Mouse (Mus musculus): ENCODE measurements around the gene Med20. TPM values are rescaled to one million over a fixed set of nuclear protein-coding genes. Genes with fewer than 3 reads are reported as not detected.
A peak's percentile ranks its signal among the peaks of the same experiment; 100 is the strongest.

Med20 gene
- polyA plus RNA-seq, 1 experiment = not detected

- no peak overlapping the region for H3K4me3 ChIP-seq (ENCODE audit: insufficient read depth, low read depth, low read length)
- TF ChIP-seq POLR2A (IDR thresholded peaks at IDR 0.05; ENCODE audit: insufficient read depth, low read depth, low read length) (no peak), CTCF (IDR thresholded peaks at IDR 0.05; ENCODE audit: insufficient read depth, low read depth, low read length) (no peak)
- H3K27ac ChIP-seq (ENCODE audit: insufficient read depth, low read depth, low read length) = no peak overlapping the region
- H3K4me1 ChIP-seq (ENCODE audit: control insufficient read depth, insufficient read depth, low read length) = peaks cover 16% of the 10 kb centered on the region
- 84% methylated on average over 13 of the region's 13 CpGs for WGBS
Measured at GRCm38 (mm10) chr17:47600601-47601388, 10.6 kb upstream of the Med20 start.

GRCm38 (mm10) chr17:47601389-47601755 is 10.0 kb upstream of the Med20 start:
- WGBS = 92% methylated on average over 10 of the region's 10 CpGs
- Histone ChIP-seq H3K27ac (ENCODE audit: insufficient read depth, low read depth, low read length) (no peak overlapping the region), H3K4me1 (ENCODE audit: control insufficient read depth, insufficient read depth, low read length) (peaks cover 10% of the 10 kb centered on the region), H3K4me3 (ENCODE audit: insufficient read depth, low read depth, low read length) (no peak overlapping the region)
- TF ChIP-seq CTCF (IDR thresholded peaks at IDR 0.05; ENCODE audit: insufficient read depth, low read depth, low read length) (no peak), POLR2A (IDR thresholded peaks at IDR 0.05; ENCODE audit: insufficient read depth, low read depth, low read length) (no peak)

GRCm38 (mm10) chr17:47602289-47602688 is 9.1 kb upstream of the Med20 start:
- TF ChIP-seq POLR2A (IDR thresholded peaks at IDR 0.05; ENCODE audit: insufficient read depth, low read depth, low read length) (no peak), CTCF (IDR thresholded peaks at IDR 0.05; ENCODE audit: insufficient read depth, low read depth, low read length) (no peak)
- Histone ChIP-seq H3K4me3 (ENCODE audit: insufficient read depth, low read depth, low read length) (no peak overlapping the region), H3K4me1 (ENCODE audit: control insufficient read depth, insufficient read depth, low read length) (peaks cover 8% of the 10 kb centered on the region), H3K27ac (ENCODE audit: insufficient read depth, low read depth, low read length) (no peak overlapping the region)
- 93% methylated on average over 11 of the region's 11 CpGs for WGBS

DNA sequence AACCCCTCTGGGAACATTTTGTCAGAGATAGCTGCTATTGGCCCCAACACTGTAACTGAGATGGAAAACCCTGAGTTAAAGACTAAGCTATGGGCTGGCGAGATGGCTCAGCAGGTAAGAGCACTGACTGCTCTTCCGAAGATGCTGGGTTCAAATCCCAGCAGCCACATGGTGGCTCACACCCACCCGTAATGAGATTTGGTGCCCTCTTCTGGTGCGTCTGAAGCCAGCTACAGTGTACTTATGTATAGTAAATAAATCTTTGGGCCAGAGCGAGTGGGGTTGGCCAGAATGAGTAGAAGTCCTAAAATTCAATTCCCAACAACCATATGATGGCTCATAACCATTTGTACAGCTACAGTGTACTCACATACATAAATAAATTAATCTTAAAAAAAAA is 5.2 kb upstream of the Med20 start:
- 66% methylated on average over 5 of the region's 5 CpGs for WGBS
- H3K4me3 ChIP-seq (ENCODE audit: insufficient read depth, low read depth, low read length) = no peak overlapping the region
- H3K27ac ChIP-seq (ENCODE audit: insufficient read depth, low read depth, low read length) = no peak overlapping the region
- no peaks in the 10 kb centered on the region for H3K4me1 ChIP-seq (ENCODE audit: control insufficient read depth, insufficient read depth, low read length)
- no peak for TF ChIP-seq POLR2A (IDR thresholded peaks at IDR 0.05; ENCODE audit: insufficient read depth, low read depth, low read length)
- TF ChIP-seq CTCF (IDR thresholded peaks at IDR 0.05; ENCODE audit: insufficient read depth, low read depth, low read length) = no peak

DNA sequence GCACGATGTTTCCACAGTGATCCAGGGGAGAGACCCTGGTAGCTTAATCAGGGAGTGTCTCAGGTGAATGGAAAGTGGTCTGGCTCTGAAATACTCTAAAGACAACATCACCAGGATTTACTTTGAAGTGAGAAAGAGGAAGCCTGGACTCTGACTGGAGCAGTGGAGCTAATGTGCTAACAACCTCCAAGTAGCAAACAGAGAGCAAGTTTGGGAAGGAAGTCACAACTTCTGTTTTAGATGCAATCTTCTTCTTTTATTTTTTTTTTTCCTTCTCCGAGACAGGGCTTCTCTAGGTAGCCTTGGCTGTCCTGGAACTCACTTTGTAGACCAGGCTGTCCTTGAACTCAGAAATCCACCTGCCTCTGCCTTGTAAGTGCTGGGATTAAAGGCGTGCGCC is 2.2 kb upstream of the Med20 start:
- H3K4me1 ChIP-seq (ENCODE audit: control insufficient read depth, insufficient read depth, low read length) = peaks cover 10% of the 10 kb centered on the region
- no peak overlapping the region for H3K27ac ChIP-seq (ENCODE audit: insufficient read depth, low read depth, low read length)
- no peak overlapping the region for H3K4me3 ChIP-seq (ENCODE audit: insufficient read depth, low read depth, low read length)
- TF ChIP-seq CTCF (IDR thresholded peaks at IDR 0.05; ENCODE audit: insufficient read depth, low read depth, low read length) (no peak), POLR2A (IDR thresholded peaks at IDR 0.05; ENCODE audit: insufficient read depth, low read depth, low read length) (no peak)
- 94% methylated on average over 4 of the region's 4 CpGs for WGBS

DNA sequence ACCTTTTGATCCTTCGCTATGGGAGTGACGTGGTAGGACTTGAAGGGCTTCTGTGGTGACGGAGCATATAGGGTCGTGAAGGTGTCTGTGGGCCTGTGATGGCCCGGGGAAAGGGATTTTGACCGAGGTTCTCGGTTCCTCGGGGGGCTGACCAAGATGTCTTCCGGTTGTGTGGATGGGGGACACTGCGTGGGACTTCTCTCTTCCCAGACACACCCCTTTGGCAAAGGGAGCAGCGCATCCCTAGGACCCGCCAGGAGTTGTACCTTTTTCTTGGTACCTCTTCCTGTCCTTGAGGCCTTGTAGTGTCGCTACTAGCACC is 240 bp downstream of the Med20 start:
- Histone ChIP-seq H3K27ac (ENCODE audit: insufficient read depth, low read depth, low read length) (no peak overlapping the region), H3K4me1 (ENCODE audit: control insufficient read depth, insufficient read depth, low read length) (peaks cover 10% of the 10 kb centered on the region), H3K4me3 (ENCODE audit: insufficient read depth, low read depth, low read length) (peak overlapping the region; percentile 67)
- TF ChIP-seq CTCF (IDR thresholded peaks at IDR 0.05; ENCODE audit: insufficient read depth, low read depth, low read length) (no peak), POLR2A (IDR thresholded peaks at IDR 0.05; ENCODE audit: insufficient read depth, low read depth, low read length) (no peak; the same call in 1 of the 2 replicates)
- WGBS = under 1% methylated on average over 13 of the region's 13 CpGs

GRCm38 (mm10) chr17:47614018-47614417 is 2.6 kb downstream of the Med20 start:
- no peak overlapping the region for H3K27ac ChIP-seq (ENCODE audit: insufficient read depth, low read depth, low read length)
- no peak for TF ChIP-seq CTCF (IDR thresholded peaks at IDR 0.05; ENCODE audit: insufficient read depth, low read depth, low read length)
- TF ChIP-seq POLR2A (IDR thresholded peaks at IDR 0.05; ENCODE audit: insufficient read depth, low read depth, low read length) = no peak
- H3K4me3 ChIP-seq (ENCODE audit: insufficient read depth, low read depth, low read length) = no peak overlapping the region
- peaks cover 15% of the 10 kb centered on the region for H3K4me1 ChIP-seq (ENCODE audit: control insufficient read depth, insufficient read depth, low read length)
- WGBS = 81% methylated on average over 1 of the region's 1 CpGs

- H3K4me1 ChIP-seq (ENCODE audit: control insufficient read depth, insufficient read depth, low read length) = peaks cover 15% of the 10 kb centered on the region
- TF ChIP-seq CTCF (IDR thresholded peaks at IDR 0.05; ENCODE audit: insufficient read depth, low read depth, low read length) (no peak), POLR2A (IDR thresholded peaks at IDR 0.05; ENCODE audit: insufficient read depth, low read depth, low read length) (no peak)
- 90% methylated on average over 8 of the region's 8 CpGs for WGBS
- no peak overlapping the region for H3K27ac ChIP-seq (ENCODE audit: insufficient read depth, low read depth, low read length)
- H3K4me3 ChIP-seq (ENCODE audit: insufficient read depth, low read depth, low read length) = no peak overlapping the region
Measured at GRCm38 (mm10) chr17:47616119-47616518, 4.7 kb downstream of the Med20 start.

DNA sequence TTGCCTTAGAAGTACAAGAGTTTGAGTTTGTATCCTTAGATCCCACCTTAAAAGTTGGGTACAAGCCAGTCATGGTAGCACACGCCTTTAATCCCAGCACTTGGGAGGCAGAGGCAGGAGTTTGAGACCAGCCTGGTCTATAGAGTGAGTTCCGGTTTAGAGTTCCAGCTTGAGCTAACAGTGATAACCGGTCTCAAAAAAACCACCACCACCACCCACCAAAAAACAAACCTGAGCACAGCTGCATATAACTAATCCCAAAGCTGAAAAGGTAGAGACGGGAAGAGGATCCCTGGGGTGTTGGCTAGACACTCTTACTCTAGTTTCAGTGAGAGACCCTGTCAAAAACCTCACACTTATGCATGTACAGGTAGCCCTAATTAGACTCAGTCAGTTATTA is 5.3 kb downstream of the Med20 start:
- H3K4me3 ChIP-seq (ENCODE audit: insufficient read depth, low read depth, low read length) = no peak overlapping the region
- no peak for TF ChIP-seq POLR2A (IDR thresholded peaks at IDR 0.05; ENCODE audit: insufficient read depth, low read depth, low read length)
- TF ChIP-seq CTCF (IDR thresholded peaks at IDR 0.05; ENCODE audit: insufficient read depth, low read depth, low read length) = no peak
- peaks cover 15% of the 10 kb centered on the region for H3K4me1 ChIP-seq (ENCODE audit: control insufficient read depth, insufficient read depth, low read length)
- H3K27ac ChIP-seq (ENCODE audit: insufficient read depth, low read depth, low read length) = no peak overlapping the region
- 91% methylated on average over 4 of the region's 4 CpGs for WGBS
